Mouse (Mus musculus): ENCODE measurements around the gene Zfp326. TPM values are rescaled to one million over a fixed set of nuclear protein-coding genes. Genes with fewer than 3 reads are reported as not detected.

Zfp326 gene
- polyA plus RNA-seq (2015; fragmentation: Nextera tagmentation; extraction: Ambion mirVana), result 5.5 and 5.6 TPM in 2 replicates

- H3K36me3 ChIP-seq (replicated peaks), result no peaks in the 10 kb centered on the region
- under 1% methylated on average over 71 of the region's 83 CpGs for WGBS (ENCODE audit: insufficient replicate concordance)
- H3K27ac ChIP-seq (replicated peaks), result peak within 1 kb of the TSS; percentile 67
- peaks cover 50% of the 10 kb centered on the region for H3K4me1 ChIP-seq (replicated peaks)
- peaks cover 12% of the 10 kb centered on the region for H3K27me3 ChIP-seq
- no peaks in the 10 kb centered on the region for H3K9me3 ChIP-seq (replicated peaks)
- H3K4me3 ChIP-seq (replicated peaks), result peak within 1 kb of the TSS; percentile 83
- peak within 1 kb of the TSS; percentile 91 for H3K9ac ChIP-seq
- H3K4me2 ChIP-seq, result peak within 1 kb of the TSS; percentile 99
- ATAC-seq (ENCODE audit: insufficient read depth), result peak; percentile 91
Observed at GRCm38 (mm10) chr5:105876068-105876924, at the start of gene Zfp326. Gene Zfp326 (plus strand): TSS chr5:105876565.

DNA sequence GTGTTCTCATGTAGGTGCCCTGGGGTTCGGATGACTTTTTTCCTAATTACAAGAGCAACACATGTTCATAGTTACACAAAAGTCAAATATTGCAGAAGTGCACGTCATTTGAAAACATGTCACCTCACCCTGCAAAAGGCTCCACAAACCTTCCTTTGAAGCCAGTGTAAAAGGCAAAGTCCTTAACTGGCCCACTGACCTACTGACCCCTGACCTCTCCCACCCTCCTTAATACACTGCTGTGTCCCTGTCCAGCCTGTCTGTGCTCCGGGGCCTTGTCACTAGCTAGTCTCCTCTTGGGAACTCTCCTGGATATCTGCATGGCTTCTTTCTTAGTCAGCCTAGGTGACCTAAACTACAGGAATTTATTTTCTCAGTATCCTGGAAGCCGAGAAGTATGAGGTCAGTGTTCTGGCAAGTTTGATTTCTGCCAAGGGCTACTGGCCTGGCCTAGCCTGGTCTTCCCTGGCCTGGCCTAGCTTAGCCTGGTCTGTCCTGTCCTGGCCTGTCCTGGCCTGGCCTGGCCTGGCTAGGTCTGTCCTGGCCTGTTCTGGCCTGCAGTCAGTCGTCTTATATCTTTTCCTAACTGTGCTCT is 49.4 kb upstream of the Zfp326 start:
- no peaks in the 10 kb centered on the region for H3K27me3 ChIP-seq
- no peaks in the 10 kb centered on the region for H3K9me3 ChIP-seq (replicated peaks)
- ATAC-seq (ENCODE audit: insufficient read depth), result no peak
- H3K4me3 ChIP-seq (replicated peaks), result no peak overlapping the region
- peaks cover 31% of the 10 kb centered on the region for H3K4me1 ChIP-seq (replicated peaks)
- 60% methylated on average over 5 of the region's 5 CpGs for WGBS (ENCODE audit: insufficient replicate concordance)
- H3K9ac ChIP-seq, result no peak overlapping the region
- no peak overlapping the region for H3K27ac ChIP-seq (replicated peaks)
- no peak overlapping the region for H3K4me2 ChIP-seq
- no peaks in the 10 kb centered on the region for H3K36me3 ChIP-seq (replicated peaks)

DNA sequence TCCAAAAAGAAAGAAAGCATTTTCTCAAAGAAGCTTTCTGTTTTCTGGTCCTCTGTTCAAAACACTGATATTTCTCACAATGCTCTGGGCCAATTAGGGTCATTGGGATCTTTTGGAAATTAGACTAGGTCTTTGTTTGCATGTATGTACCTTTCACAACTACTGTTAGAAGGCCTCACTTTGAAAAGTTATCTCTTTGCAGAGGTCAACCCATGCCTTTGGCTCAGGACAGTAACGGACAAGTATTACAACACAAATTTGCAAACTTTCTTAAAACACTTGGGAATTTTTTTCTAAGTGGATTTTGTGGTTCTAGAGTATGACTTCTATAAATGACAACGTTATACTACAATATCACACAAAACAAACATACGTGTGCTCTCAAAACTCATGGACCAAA is 48.3 kb upstream of the Zfp326 start:
- WGBS (ENCODE audit: insufficient replicate concordance), result 69% methylated on average over 3 of the region's 3 CpGs
- H3K4me2 ChIP-seq, result no peak overlapping the region
- H3K27ac ChIP-seq (replicated peaks), result no peak overlapping the region
- no peak overlapping the region for H3K4me3 ChIP-seq (replicated peaks)
- no peak overlapping the region for H3K9ac ChIP-seq
- no peaks in the 10 kb centered on the region for H3K9me3 ChIP-seq (replicated peaks)
- no peak for ATAC-seq (ENCODE audit: insufficient read depth)
- no peaks in the 10 kb centered on the region for H3K36me3 ChIP-seq (replicated peaks)
- no peaks in the 10 kb centered on the region for H3K27me3 ChIP-seq
- H3K4me1 ChIP-seq (replicated peaks), result peaks cover 30% of the 10 kb centered on the region

GRCm38 (mm10) chr5:105829008-105829586 is 47.3 kb upstream of the Zfp326 start:
- H3K4me1 ChIP-seq (replicated peaks), result peaks cover 34% of the 10 kb centered on the region
- WGBS (ENCODE audit: insufficient replicate concordance), result 48% methylated on average over 7 of the region's 7 CpGs
- H3K9me3 ChIP-seq (replicated peaks), result no peaks in the 10 kb centered on the region
- H3K27me3 ChIP-seq, result no peaks in the 10 kb centered on the region
- no peak overlapping the region for H3K4me2 ChIP-seq
- no peak overlapping the region for H3K9ac ChIP-seq
- no peak overlapping the region for H3K4me3 ChIP-seq (replicated peaks)
- no peak overlapping the region for H3K27ac ChIP-seq (replicated peaks)
- no peaks in the 10 kb centered on the region for H3K36me3 ChIP-seq (replicated peaks)
- no peak for ATAC-seq (ENCODE audit: insufficient read depth)

DNA sequence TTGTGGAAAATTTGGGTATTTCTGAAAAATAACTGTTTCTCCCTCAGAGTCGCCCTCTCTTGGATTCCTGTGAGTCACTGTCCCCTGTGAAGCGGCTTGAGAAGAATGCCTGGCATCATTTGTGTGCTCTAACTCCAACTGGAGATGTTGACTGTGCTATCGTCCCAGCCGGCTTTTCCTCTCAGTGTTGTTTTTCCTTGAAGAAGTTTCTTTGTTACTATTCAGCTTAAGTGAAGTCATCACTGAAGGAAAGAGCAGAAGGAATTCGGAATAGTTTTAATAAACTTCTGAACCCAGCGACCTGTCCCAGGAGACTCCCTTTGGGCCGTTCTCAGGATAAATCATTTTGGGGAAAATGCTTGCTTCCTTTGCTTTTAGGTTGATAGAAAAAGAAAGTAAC is 44.2 kb upstream of the Zfp326 start:
- Histone ChIP-seq H3K4me1 (replicated peaks) (peaks cover 17% of the 10 kb centered on the region; the same call in 1 of the 2 replicates), H3K9me3 (replicated peaks) (no peaks in the 10 kb centered on the region), H3K4me2 (no peak overlapping the region), H3K9ac (no peak overlapping the region), H3K27ac (replicated peaks) (no peak overlapping the region), H3K4me3 (replicated peaks) (no peak overlapping the region), H3K36me3 (replicated peaks) (no peaks in the 10 kb centered on the region), H3K27me3 (no peaks in the 10 kb centered on the region)
- no peak for ATAC-seq (ENCODE audit: insufficient read depth)
- WGBS (ENCODE audit: insufficient replicate concordance), result 65% methylated on average over 7 of the region's 7 CpGs

- WGBS (ENCODE audit: insufficient replicate concordance), result 33% methylated on average over 3 of the region's 3 CpGs
- Histone ChIP-seq H3K4me2 (no peak overlapping the region), H3K27me3 (no peaks in the 10 kb centered on the region), H3K27ac (replicated peaks) (no peak overlapping the region), H3K36me3 (replicated peaks) (no peaks in the 10 kb centered on the region), H3K4me1 (replicated peaks) (peaks cover 17% of the 10 kb centered on the region; the same call in 1 of the 2 replicates), H3K9ac (no peak overlapping the region), H3K9me3 (replicated peaks) (no peaks in the 10 kb centered on the region), H3K4me3 (replicated peaks) (no peak overlapping the region)
- ATAC-seq (ENCODE audit: insufficient read depth), result no peak
Observed at GRCm38 (mm10) chr5:105833923-105834322, 42.4 kb upstream of the Zfp326 start.

GRCm38 (mm10) chr5:105836006-105836405 is 40.4 kb upstream of the Zfp326 start:
- Histone ChIP-seq H3K27me3 (no peaks in the 10 kb centered on the region), H3K27ac (replicated peaks) (no peak overlapping the region), H3K9me3 (replicated peaks) (no peaks in the 10 kb centered on the region), H3K36me3 (replicated peaks) (no peaks in the 10 kb centered on the region), H3K4me3 (replicated peaks) (no peak overlapping the region), H3K4me2 (no peak overlapping the region), H3K9ac (no peak overlapping the region), H3K4me1 (replicated peaks) (peaks cover 17% of the 10 kb centered on the region; the same call in 1 of the 2 replicates)
- ATAC-seq (ENCODE audit: insufficient read depth), result 0 out of 2 replicates have a peak, but pooled peaks have one; percentile 28
- WGBS (ENCODE audit: insufficient replicate concordance), result 66% methylated on average over 9 of the region's 9 CpGs

DNA sequence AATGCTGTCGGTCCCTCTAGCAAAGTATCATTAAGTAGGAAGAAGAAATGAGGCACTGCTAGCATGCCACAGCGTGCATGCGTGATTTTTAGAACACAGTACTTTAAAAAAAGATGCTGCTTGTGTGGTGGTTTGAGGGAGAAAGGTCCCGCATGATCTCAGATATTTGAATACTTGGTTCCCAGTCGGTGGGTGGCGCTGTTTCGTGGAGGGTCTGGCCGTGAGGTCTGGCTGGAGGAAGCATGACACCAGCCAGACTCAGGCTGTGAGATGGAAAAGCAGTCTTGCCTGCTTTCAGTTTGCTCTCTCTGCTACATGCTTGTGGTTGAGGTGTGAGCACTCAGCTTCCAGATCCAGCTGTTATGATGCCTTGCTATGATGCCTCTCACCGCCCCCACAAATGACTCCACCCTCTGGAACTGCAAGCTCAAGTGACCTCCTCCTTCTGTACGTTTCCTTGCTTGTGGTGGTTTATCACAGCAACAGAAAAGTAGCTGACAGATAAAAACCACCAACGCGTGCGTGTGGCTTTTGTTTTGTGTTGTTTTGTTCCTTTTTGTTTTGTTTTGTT is 36.5 kb upstream of the Zfp326 start:
- 48% methylated on average over 13 of the region's 13 CpGs for WGBS (ENCODE audit: insufficient replicate concordance)
- Histone ChIP-seq H3K4me2 (no peak overlapping the region), H3K4me1 (replicated peaks) (peaks cover 16% of the 10 kb centered on the region), H3K36me3 (replicated peaks) (no peaks in the 10 kb centered on the region), H3K9ac (no peak overlapping the region), H3K27ac (replicated peaks) (no peak overlapping the region), H3K4me3 (replicated peaks) (no peak overlapping the region), H3K27me3 (no peaks in the 10 kb centered on the region), H3K9me3 (replicated peaks) (no peaks in the 10 kb centered on the region)
- no peak for ATAC-seq (ENCODE audit: insufficient read depth)

- no peaks in the 10 kb centered on the region for H3K27me3 ChIP-seq
- no peaks in the 10 kb centered on the region for H3K36me3 ChIP-seq (replicated peaks)
- 18% methylated on average over 10 of the region's 10 CpGs for WGBS (ENCODE audit: insufficient replicate concordance)
- H3K27ac ChIP-seq (replicated peaks), result no peak overlapping the region
- peak; percentile 40; the same call in 1 of the 2 replicates for ATAC-seq (ENCODE audit: insufficient read depth)
- H3K9ac ChIP-seq, result no peak overlapping the region
- peaks cover 5% of the 10 kb centered on the region; the same call in 1 of the 2 replicates for H3K4me1 ChIP-seq (replicated peaks)
- no peak overlapping the region for H3K4me2 ChIP-seq
- H3K4me3 ChIP-seq (replicated peaks), result no peak overlapping the region
- no peaks in the 10 kb centered on the region for H3K9me3 ChIP-seq (replicated peaks)
Observed at GRCm38 (mm10) chr5:105844044-105844753, 32.2 kb upstream of the Zfp326 start.

- Histone ChIP-seq H3K9ac (no peak overlapping the region), H3K4me1 (replicated peaks) (peaks cover 5% of the 10 kb centered on the region; the same call in 1 of the 2 replicates), H3K27ac (replicated peaks) (no peak overlapping the region), H3K4me2 (no peak overlapping the region), H3K27me3 (no peaks in the 10 kb centered on the region), H3K36me3 (replicated peaks) (no peaks in the 10 kb centered on the region), H3K4me3 (replicated peaks) (no peak overlapping the region), H3K9me3 (replicated peaks) (no peaks in the 10 kb centered on the region)
- ATAC-seq (ENCODE audit: insufficient read depth), result no peak
- WGBS (ENCODE audit: insufficient replicate concordance), result 60% methylated on average over 2 of the region's 2 CpGs
Observed at GRCm38 (mm10) chr5:105845041-105845440, 31.3 kb upstream of the Zfp326 start.
